In the genomic region with DNA sequence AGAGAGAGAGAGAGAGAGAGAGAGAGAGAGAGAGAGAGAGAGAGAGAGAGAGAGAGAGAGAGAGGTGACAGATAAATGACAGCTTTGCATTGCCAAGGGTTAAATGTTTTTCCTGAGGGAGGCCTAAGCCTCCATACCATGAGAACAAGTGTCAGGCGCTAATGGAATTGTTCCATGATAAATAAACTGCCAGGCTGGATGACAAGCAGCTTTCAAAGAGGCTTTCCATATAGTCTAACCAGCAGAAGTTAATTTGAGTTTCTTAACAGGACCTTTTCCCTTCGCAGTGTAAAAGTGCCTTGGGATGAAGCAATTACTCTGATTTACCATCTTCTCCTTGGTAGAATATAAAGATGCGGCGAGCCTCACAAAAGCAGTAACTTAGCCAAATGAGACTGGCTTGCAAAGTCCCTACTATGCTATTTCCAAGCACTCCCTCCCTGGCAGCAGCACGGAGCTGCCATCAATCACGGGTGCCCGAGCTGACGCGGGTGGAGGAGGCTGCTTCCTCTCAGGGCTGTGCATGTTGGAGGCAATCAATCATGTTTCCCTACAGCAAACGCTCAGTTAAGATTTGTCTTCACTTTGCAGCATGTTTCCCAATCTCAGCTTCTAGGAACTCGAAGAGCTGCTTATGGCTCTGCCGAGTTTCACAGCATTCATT, we compare ENCODE assay signal across 8 mouse cellular contexts.
A peak's percentile ranks its signal among the peaks of the same experiment; 100 is the strongest.
DNase-seq lines count a peak whose midpoint lies in the region; ATAC-seq lines count a peak whose summit lies in the region.

No protein-coding gene starts in this region.

- H3K27me3 ChIP-seq in forebrain, embryonic 13.5 days, result no peaks in the 10 kb centered on the region
- no peaks in the 10 kb centered on the region for H3K27me3 ChIP-seq in forebrain, embryonic 11.5 days (ENCODE audit: control insufficient read depth, insufficient read depth, low read length)
- no peaks in the 10 kb centered on the region for H3K27me3 ChIP-seq in lung, embryonic 15.5 days

- peaks cover 29% of the 10 kb centered on the region for H3K4me1 ChIP-seq in forebrain, embryonic 13.5 days
- no peaks in the 10 kb centered on the region for H3K4me1 ChIP-seq in forebrain, embryonic 11.5 days (replicated peaks; ENCODE audit: control insufficient read depth, insufficient read depth, low read length)
- peaks cover 21% of the 10 kb centered on the region for H3K4me1 ChIP-seq in lung, embryonic 15.5 days

- no peaks in the 10 kb centered on the region for H3K9me3 ChIP-seq in forebrain, embryonic 13.5 days (replicated peaks)
- H3K9me3 ChIP-seq in forebrain, embryonic 11.5 days (ENCODE audit: control insufficient read depth, low read length), result no peaks in the 10 kb centered on the region
- no peaks in the 10 kb centered on the region for H3K9me3 ChIP-seq in lung, embryonic 15.5 days

- WGBS in forebrain, embryonic 13.5 days, result 60% methylated on average over 12 of the region's 12 CpGs
- WGBS in forebrain, embryonic 11.5 days, result 78% methylated on average over 12 of the region's 12 CpGs
- 9% methylated on average over 12 of the region's 12 CpGs for WGBS in lung, embryonic 15.5 days

- 0 out of 2 replicates have a peak, but pooled peaks have one; percentile 41 for ATAC-seq in forebrain, embryonic 13.5 days
- no peak for ATAC-seq in forebrain, embryonic 11.5 days (replicated peaks; ENCODE audit: low FRiP score)
- ATAC-seq in lung, embryonic 15.5 days (ENCODE audit: borderline replicate concordance, extremely low read depth, low FRiP score, low TSS enrichment), result peak; percentile 71; the same call in 1 of the 2 replicates

- no peak overlapping the region for H3K4me2 ChIP-seq in forebrain, embryonic 13.5 days
- H3K4me2 ChIP-seq in forebrain, embryonic 11.5 days (ENCODE audit: low read depth, low read length, severe bottlenecking), result no peak overlapping the region
- peak overlapping the region; percentile 22; the same call in 1 of the 2 replicates for H3K4me2 ChIP-seq in lung, embryonic 15.5 days

- H3K4me3 ChIP-seq in forebrain, embryonic 13.5 days, result no peak overlapping the region
- no peak overlapping the region for H3K4me3 ChIP-seq in forebrain, embryonic 11.5 days (ENCODE audit: low read depth, low read length)
- H3K4me3 ChIP-seq in lung, embryonic 15.5 days, result no peak overlapping the region

- H3K27ac ChIP-seq in forebrain, embryonic 13.5 days, result no peak overlapping the region
- H3K27ac ChIP-seq in forebrain, embryonic 11.5 days (ENCODE audit: low read depth, low read length), result no peak overlapping the region
- H3K27ac ChIP-seq in lung, embryonic 15.5 days, result no peak overlapping the region

- H3K9ac ChIP-seq in forebrain, embryonic 13.5 days, result no peak overlapping the region
- no peak overlapping the region for H3K9ac ChIP-seq in forebrain, embryonic 11.5 days (ENCODE audit: low read length)
- H3K9ac ChIP-seq in lung, embryonic 15.5 days, result no peak overlapping the region

- DNase-seq in forebrain, embryonic 11.5 days (ENCODE audit: low spot score), result no peak
- DNase-seq in right cerebral cortex, adult 2 months (ENCODE audit: low spot score in 2 of 2), result peak; percentile 40 to 53
- no peak for DNase-seq in right cerebral cortex, postnatal 25 days
- DNase-seq in telencephalon, adult 2 months (ENCODE audit: low read depth, low spot score), result peak; percentile 16
- DNase-seq in cerebellum, adult 11 months, result no peak
- DNase-seq in thymus, postnatal 36 days, result no peak

- H3K36me3 ChIP-seq in forebrain, embryonic 13.5 days (ENCODE audit: poor library complexity, severe bottlenecking), result no peaks in the 10 kb centered on the region
- H3K36me3 ChIP-seq in forebrain, embryonic 11.5 days (ENCODE audit: control insufficient read depth, insufficient read depth, low read length), result no peaks in the 10 kb centered on the region
- H3K36me3 ChIP-seq in lung, embryonic 15.5 days, result no peaks in the 10 kb centered on the region

Comparison
In these comparisons a context has a peak if more than half of its experiments do, and no peak if none do; other contexts are left out.
1. DNase-seq: peak in right cerebral cortex, adult 2 months (2 of 2) and telencephalon, adult 2 months (single experiment); none in forebrain, embryonic 11.5 days (single experiment), right cerebral cortex, postnatal 25 days (single experiment), cerebellum, adult 11 months (single experiment) and thymus, postnatal 36 days (0 of 2).